Mouse (Mus musculus): ENCODE data around the gene Cpt1c. TPM values are rescaled to one million over a fixed set of nuclear protein-coding genes. Genes with fewer than 3 reads are reported as not detected.

Cpt1c gene
- total RNA-seq, 2 experiments from 2014 or later: 97.4 to 101 TPM

- intact Hi-C loops (cut with DNase I): no loop called here
- DNase-seq (ENCODE audit: low spot score in 2 of 2): no peak
These were observed 36.0 kb downstream of the Cpt1c start for GRCm38 (mm10) chr7:44938680-44939079.

- peak; percentile 99 to 100 for DNase-seq (ENCODE audit: low spot score in 2 of 2)
- intact Hi-C loops (cut with DNase I): loop anchor here (2.0 to 5.0 kb wide), 2 partner anchors 25 to 43 kb away; partner anchors contain the start of gene Cpt1c
These were observed 45.2 kb downstream of the Cpt1c start, which contains the start of gene Ap2a1 for GRCm38 (mm10) chr7:44929204-44930151. TSS of gene Ap2a1 (minus strand) at chr7:44929496.

- intact Hi-C loops (cut with DNase I): loop anchor here (2.0 to 5.0 kb wide), 2 partner anchors 26 to 44 kb away; partner anchors contain the start of gene Cpt1c
These were observed 46.1 kb downstream of the Cpt1c start for GRCm38 (mm10) chr7:44928570-44928969.

GRCm38 (mm10) chr7:44925468-44925867 is 49.2 kb downstream of the Cpt1c start:
- intact Hi-C loops (cut with DNase I): loop anchor here (5.0 kb wide), 1 partner anchor 47 kb away; the partner anchor contains the start of gene Cpt1c
- peak in 1 of 2 experiments; percentile 72 for DNase-seq (ENCODE audit: low spot score in 2 of 2)

More at GRCm38 (mm10) chr7:44928570-44928969, 46.1 kb downstream of the Cpt1c start:
- no peak for DNase-seq (ENCODE audit: low spot score in 2 of 2)

- intact Hi-C loops (cut with DNase I): no loop called here
These were observed 52.1 kb downstream of the Cpt1c start for GRCm38 (mm10) chr7:44922530-44922929.

GRCm38 (mm10) chr7:44919127-44919526 is 55.5 kb downstream of the Cpt1c start:
- DNase-seq (ENCODE audit: low spot score in 2 of 2): no peak
- intact Hi-C loops (cut with DNase I): no loop called here

More at GRCm38 (mm10) chr7:44922530-44922929, 52.1 kb downstream of the Cpt1c start:
- DNase-seq (ENCODE audit: low spot score in 2 of 2): no peak

- intact Hi-C loops (cut with DNase I): no loop called here
- no peak for DNase-seq (ENCODE audit: low spot score in 2 of 2)
These were observed 56.4 kb downstream of the Cpt1c start for GRCm38 (mm10) chr7:44918219-44918618.

- intact Hi-C loops (cut with DNase I): no loop called here
- DNase-seq (ENCODE audit: low spot score in 2 of 2): no peak
These were observed 57.8 kb downstream of the Cpt1c start for GRCm38 (mm10) chr7:44916881-44917280.

- no peak for DNase-seq (ENCODE audit: low spot score in 2 of 2)
- intact Hi-C loops (cut with DNase I): no loop called here
These were observed 58.5 kb downstream of the Cpt1c start for GRCm38 (mm10) chr7:44916191-44916590.

- DNase-seq (ENCODE audit: low spot score in 2 of 2): no peak
- intact Hi-C loops (cut with DNase I): no loop called here
These were observed 59.3 kb downstream of the Cpt1c start for GRCm38 (mm10) chr7:44915314-44915713.

GRCm38 (mm10) chr7:44914396-44914795 is 60.3 kb downstream of the Cpt1c start:
- DNase-seq (ENCODE audit: low spot score in 2 of 2): no peak
- intact Hi-C loops (cut with DNase I): no loop called here

Small RNAs within 50 kb of the gene (microRNA-seq; reads per million reads assigned to microRNA genes)
- gene Mir7054: 2.4 to 3.0 reads per million in 2 experiments

Other genes starting within 250 kb of the Cpt1c start
- gene Vrk3, start 226.4 kb downstream of the Cpt1c start, total RNA-seq (2021): 10 to 100 TPM; 25.0 to 28.2 TPM
- under 1 TPM; 0.37 to 0.38 TPM for gene Zfp473, start 223.8 kb downstream of the Cpt1c start, total RNA-seq (2021)
- gene Nup62, start 158.8 kb downstream of the Cpt1c start, total RNA-seq (2021): 10 to 100 TPM; 33.0 to 37.1 TPM
- gene Il4i1, start 158.5 kb downstream of the Cpt1c start, total RNA-seq (2021): 1 to 10 TPM; 2.3 to 3.1 TPM
- 10 to 100 TPM; 24.4 to 25.1 TPM for gene Atf5, start 158.2 kb downstream of the Cpt1c start, total RNA-seq (2021)
- 10 to 100 TPM; 80.8 to 81.1 TPM for gene Akt1s1, start 125.9 kb downstream of the Cpt1c start, total RNA-seq (2021)
- gene Tbc1d17, start 125.8 kb downstream of the Cpt1c start, total RNA-seq (2021): 10 to 100 TPM; 48.3 to 58.7 TPM
- 10 to 100 TPM; 26.1 to 28.7 TPM for gene Pnkp, start 117.7 kb downstream of the Cpt1c start, total RNA-seq (2021)
- 100 to 1,000 TPM; 263 to 271 TPM for gene Ptov1, start 105.1 kb downstream of the Cpt1c start, total RNA-seq (2021)
- 100 to 1,000 TPM in 1 of 2 experiments, 10 to 100 TPM in 1; 92.5 to 103 TPM for gene Med25, start 82.1 kb downstream of the Cpt1c start, total RNA-seq (2021)
- gene Fuz, start 78.8 kb downstream of the Cpt1c start, total RNA-seq (2021): 10 to 100 TPM; 20.4 to 22.9 TPM
- 100 to 1,000 TPM; 381 to 392 TPM for gene Ap2a1, start 45.4 kb downstream of the Cpt1c start, total RNA-seq (2021)
- 1 to 10 TPM; 2.6 to 2.8 TPM for gene Tsks, start 31.6 kb downstream of the Cpt1c start, total RNA-seq (2021)
- gene Prmt1, start 11.7 kb upstream of the Cpt1c start, total RNA-seq (2021): 100 to 1,000 TPM; 166 to 183 TPM
- gene Irf3, start 22.8 kb upstream of the Cpt1c start, total RNA-seq (2021): 10 to 100 TPM; 26.7 to 30.4 TPM
- 1 to 10 TPM; 2.7 to 3.3 TPM for gene Bcl2l12, start 23.9 kb upstream of the Cpt1c start, total RNA-seq (2021)
- gene Scaf1, start 41.5 kb upstream of the Cpt1c start, total RNA-seq (2021): 100 to 1,000 TPM; 153 to 162 TPM
- 10 to 100 TPM; 11.4 to 13.0 TPM for gene Rras, start 43.1 kb upstream of the Cpt1c start, total RNA-seq (2021)
- 10 to 100 TPM; 61.4 to 65.7 TPM for gene Prr12, start 78.0 kb upstream of the Cpt1c start, total RNA-seq (2021)
- 10 to 100 TPM; 52.4 to 54.1 TPM for gene Nosip, start 87.6 kb upstream of the Cpt1c start, total RNA-seq (2021)
- gene Prrg2, start 87.8 kb upstream of the Cpt1c start, total RNA-seq (2021): 1 to 10 TPM; 6.6 to 7.1 TPM
- 1 to 10 TPM; 7.5 to 7.8 TPM for gene Rcn3, start 117.4 kb upstream of the Cpt1c start, total RNA-seq (2021)
- 10 to 100 TPM; 21.0 to 22.8 TPM for gene Fcgrt, start 129.0 kb upstream of the Cpt1c start, total RNA-seq (2021)
- gene Rps11, start 149.6 kb upstream of the Cpt1c start, total RNA-seq (2021): 100 to 1,000 TPM; 402 to 406 TPM
- gene Rpl13a, start 153.9 kb upstream of the Cpt1c start, total RNA-seq (2021): 100 to 1,000 TPM; 608 to 639 TPM
- not detected for gene Gm45713, start 161.4 kb upstream of the Cpt1c start, total RNA-seq (2021)
- gene Flt3l, start 161.6 kb upstream of the Cpt1c start, total RNA-seq (2021): 1 to 10 TPM; 2.4 to 3.2 TPM
- 10 to 100 TPM; 46.9 to 48.4 TPM for gene Pih1d1, start 179.5 kb upstream of the Cpt1c start, total RNA-seq (2021)
- gene Aldh16a1, start 179.7 kb upstream of the Cpt1c start, total RNA-seq (2021): 10 to 100 TPM; 10.7 to 13.5 TPM
- gene Slc17a7, start 189.1 kb upstream of the Cpt1c start, total RNA-seq (2021): 1,000 to 10,000 TPM; 1,570 to 1,628 TPM
- gene Gfy, start 204.7 kb upstream of the Cpt1c start, total RNA-seq (2021): under 1 TPM in 1 of 2 experiments, not detected in 1; 0.18 TPM
- not detected for gene Pth2, start 206.1 kb upstream of the Cpt1c start, total RNA-seq (2021)
- gene Ccdc155, start 230.0 kb upstream of the Cpt1c start, total RNA-seq (2021): 1 to 10 TPM; 3.0 to 3.5 TPM
- 10 to 100 TPM; 13.7 to 17.3 TPM for gene Dkkl1, start 237.3 kb upstream of the Cpt1c start, total RNA-seq (2021)
- 1 to 10 TPM; 5.6 to 6.1 TPM for gene Tead2, start 240.9 kb upstream of the Cpt1c start, total RNA-seq (2021)